Mouse (Mus musculus): ENCODE results near the gene Cntfr.

The Cntfr gene

DNA sequence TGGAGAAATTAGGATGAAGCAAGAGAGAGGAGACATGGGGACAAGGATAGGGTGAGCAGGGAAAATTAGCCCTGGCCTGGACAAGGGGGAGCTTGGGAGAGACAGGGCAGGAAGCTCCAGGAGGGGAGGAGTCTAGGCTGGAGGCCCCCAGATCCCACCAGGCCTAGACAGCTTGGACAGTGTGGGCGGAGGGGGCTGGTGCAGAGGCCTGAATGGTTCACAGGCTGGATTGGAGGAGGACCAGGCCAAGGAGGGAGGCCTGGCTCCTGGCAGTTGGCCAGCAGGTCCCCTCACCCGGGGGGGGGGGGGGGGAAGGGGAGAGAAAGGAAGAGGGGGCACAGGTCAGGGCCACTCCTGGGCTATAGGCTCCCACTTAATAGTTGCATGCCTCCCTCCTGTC lies 17.6 kb downstream of the Cntfr start:
- no peak for DNase-seq (ENCODE audit: low spot score)

GRCm38 (mm10) chr4:41678863-41679262 lies 18.0 kb downstream of the Cntfr start:
- no peak for DNase-seq (ENCODE audit: low spot score)

- DNase-seq (ENCODE audit: low spot score): no peak
These were observed 19.8 kb downstream of the Cntfr start for GRCm38 (mm10) chr4:41677006-41677629.

GRCm38 (mm10) chr4:41676248-41677005 lies 20.5 kb downstream of the Cntfr start:
- DNase-seq (ENCODE audit: low spot score): no peak

GRCm38 (mm10) chr4:41673186-41673585 lies 23.7 kb downstream of the Cntfr start:
- no peak for DNase-seq (ENCODE audit: low spot score)

DNA sequence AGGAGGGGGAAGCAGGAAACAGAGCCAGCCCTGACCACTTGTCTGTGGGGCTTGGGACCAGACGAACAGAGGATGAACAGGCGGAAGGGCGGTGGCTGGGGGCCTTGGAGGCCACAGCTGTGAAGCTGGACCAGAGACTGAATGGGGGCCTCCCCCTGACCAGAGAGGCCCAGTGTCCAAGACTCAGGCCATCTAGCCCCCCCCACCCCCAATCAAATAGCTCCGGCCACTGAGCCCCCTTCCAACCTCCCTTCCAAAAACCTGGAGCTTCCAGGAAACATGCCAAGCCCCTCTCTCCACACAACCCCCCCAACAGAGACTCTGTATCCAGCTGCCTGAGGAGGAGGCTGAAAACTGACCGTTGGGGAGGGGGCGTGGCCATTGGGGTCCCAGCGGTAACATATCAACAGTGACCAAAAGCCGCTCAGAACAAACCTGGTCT lies 24.3 kb downstream of the Cntfr start:
- DNase-seq (ENCODE audit: low spot score): no peak

GRCm38 (mm10) chr4:41671963-41672480 lies 24.9 kb downstream of the Cntfr start:
- no peak for DNase-seq (ENCODE audit: low spot score)

- no peak for DNase-seq (ENCODE audit: low spot score)
These were observed 25.4 kb downstream of the Cntfr start for GRCm38 (mm10) chr4:41671500-41671899.

- no peak for DNase-seq (ENCODE audit: low spot score)
These were observed 26.1 kb downstream of the Cntfr start for GRCm38 (mm10) chr4:41670836-41671235.

DNA sequence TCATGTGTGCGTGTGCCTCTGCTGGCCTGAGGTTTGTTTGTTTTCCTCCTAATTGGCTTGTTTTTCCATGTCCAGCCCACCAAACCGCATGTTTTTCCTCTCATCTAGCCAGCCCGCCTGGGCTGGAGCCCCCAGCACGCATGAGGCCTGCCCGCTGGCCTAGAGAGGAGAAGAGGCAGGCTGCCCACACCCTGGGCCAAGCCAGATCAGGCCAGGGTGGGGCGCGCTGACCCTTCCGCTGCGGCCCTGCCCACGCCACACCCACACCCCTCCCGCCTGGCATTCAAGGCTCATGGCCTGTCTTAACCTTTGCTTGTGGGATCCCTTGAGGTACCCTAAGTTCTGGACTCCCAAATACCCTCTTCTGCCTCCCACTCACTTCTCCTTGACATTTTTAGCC lies 30.2 kb downstream of the Cntfr start:
- no peak for DNase-seq (ENCODE audit: low spot score)

DNA sequence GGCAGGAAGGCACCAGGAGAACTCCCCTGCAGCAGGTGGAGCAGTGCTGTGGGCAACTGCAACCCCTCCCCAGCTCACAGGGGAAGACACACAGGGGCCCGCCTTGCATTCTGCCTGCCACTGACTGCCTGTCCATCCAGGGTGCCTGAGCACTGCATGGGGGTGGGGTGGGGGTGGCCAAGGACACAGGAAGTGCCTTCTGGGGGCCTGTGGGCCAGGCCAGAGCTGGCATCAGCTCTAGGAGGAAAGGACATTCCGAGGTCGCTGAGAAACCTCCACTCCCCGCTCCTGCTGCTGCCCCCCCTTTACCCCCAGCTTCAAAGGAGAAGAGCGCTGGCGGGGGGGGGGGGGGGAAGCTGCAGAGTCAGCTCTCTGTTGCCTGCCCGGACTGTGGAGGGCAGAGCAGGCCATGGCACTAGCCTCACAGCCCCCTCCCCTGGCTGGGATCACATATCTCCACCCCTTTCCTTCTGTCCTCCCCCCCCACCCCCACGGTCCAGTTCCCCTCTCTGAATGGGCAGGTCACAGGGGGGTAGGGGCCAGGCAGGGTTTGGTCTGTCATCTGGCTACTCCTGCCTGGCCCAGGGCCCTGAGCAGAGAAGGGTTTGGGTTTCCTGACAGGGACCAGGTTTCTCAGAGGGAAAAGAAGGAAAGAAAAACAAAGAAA lies 31.7 kb downstream of the Cntfr start:
- DNase-seq (ENCODE audit: low spot score): no peak

GRCm38 (mm10) chr4:41664533-41664932 lies 32.4 kb downstream of the Cntfr start:
- DNase-seq (ENCODE audit: low spot score): no peak

DNA sequence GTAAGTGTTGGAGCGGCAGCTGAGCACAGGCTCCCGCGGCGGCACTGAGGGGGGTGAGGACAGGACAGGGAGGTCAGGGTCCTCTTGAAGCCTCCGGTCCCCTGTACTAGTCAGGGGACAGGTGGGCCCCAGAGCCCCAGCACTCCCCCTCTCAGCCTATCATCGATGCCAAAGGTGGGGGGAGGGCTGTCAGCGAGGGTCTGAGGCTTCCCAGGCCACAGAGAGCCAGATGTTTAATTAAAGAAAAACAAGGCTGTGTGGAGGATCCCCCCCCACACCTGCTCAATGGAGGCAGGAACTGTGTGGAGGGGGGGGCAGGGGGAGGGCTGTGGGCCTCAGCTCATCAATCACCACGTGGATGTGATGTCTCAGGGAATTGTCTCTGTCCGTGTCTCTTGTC lies 33.3 kb downstream of the Cntfr start:
- DNase-seq (ENCODE audit: low spot score): no peak

- DNase-seq (ENCODE audit: low spot score): no peak
These were observed 34.2 kb downstream of the Cntfr start for GRCm38 (mm10) chr4:41662723-41663122.

DNA sequence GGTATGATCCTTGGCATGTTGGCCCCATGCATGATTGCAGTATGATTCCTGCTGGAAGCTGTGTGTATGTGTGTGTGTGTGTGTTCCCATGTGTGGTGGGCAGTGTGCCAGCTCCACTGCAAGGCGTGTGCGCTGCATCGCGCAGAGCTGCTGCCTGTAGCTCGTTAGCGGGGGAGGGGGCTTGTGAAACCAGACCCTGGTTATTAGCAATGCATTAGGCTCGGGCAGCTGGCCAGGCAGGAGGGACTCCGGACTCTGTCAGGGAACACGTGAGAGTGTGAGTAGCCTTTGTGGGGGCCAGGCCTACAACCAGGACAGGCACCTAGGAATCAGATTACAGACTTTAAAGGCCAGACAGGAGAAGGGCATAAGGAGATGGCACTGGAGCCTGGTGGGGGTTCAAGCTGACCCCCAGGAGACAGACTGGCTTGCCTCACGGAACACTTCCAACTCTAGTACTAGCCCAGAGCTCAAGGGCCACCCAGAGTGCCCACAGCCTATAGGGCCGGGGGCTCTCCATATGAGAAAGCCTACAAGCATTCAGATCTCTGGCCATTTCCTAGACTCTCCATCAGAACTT lies 35.9 kb downstream of the Cntfr start:
- no peak for DNase-seq (ENCODE audit: low spot score)

- DNase-seq (ENCODE audit: low spot score): no peak
These were observed 37.3 kb downstream of the Cntfr start for GRCm38 (mm10) chr4:41659556-41659955.

DNA sequence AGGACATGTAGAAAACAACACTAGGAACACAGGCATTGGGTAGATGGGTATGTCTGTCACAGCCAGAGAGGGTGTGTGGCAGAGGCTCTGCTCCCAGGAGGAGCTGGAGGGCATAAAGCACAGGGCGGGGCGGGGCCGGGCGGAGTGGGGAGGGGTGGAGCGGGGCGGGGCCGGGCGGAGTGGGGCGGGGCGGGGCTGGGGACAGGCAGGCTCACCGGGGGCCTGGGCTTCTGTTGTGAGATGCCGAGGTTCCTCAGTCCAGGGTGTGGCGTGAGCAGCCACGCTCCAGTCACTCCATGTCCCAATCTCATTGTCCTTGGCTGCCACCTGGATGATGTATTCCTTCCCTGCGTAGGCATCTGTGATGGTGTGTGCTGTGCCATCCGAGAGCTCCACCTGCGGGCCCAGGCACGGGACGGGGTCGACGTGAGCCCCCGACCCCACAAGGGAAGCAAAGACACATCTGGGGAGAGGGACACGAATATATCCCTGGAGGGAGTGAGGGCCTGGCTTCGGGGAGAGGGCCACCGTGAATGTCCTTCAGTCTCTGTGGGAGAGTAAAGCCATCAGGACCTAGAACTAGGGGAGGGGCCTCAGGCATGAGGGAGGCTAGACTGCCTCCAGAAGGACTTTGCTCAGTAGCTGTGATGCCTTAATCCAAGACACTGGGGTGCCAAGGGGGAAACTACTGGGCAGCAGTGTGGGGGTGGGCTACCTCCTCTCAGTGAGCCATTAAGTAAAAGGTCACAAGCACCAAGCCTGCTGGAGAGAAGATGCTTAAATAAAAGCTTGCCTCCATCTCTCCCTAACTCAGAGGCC lies 38.1 kb downstream of the Cntfr start:
- no peak for DNase-seq (ENCODE audit: low spot score)

DNA sequence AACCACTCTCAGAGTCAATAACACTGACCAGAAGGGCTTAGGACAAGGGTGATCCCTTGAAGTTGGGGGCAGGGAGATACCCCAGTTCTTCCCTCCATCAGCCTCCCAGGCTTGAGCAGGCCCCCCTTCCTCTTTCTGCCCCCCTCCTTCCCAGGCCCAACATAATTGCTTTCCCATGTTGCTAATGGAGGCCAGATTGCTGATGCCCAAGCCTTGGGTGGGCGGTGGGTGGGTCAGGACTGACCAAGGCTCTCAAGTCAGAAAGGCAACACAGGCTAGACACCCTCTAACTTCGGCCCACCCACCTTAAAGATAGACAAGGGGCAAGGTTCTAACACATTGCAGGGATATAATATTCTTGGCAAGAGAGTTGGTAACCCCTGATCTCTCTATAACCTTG lies 41.4 kb downstream of the Cntfr start:
- no peak for DNase-seq (ENCODE audit: low spot score)

GRCm38 (mm10) chr4:41654217-41654616 lies 42.7 kb downstream of the Cntfr start:
- no peak for DNase-seq (ENCODE audit: low spot score)

DNA sequence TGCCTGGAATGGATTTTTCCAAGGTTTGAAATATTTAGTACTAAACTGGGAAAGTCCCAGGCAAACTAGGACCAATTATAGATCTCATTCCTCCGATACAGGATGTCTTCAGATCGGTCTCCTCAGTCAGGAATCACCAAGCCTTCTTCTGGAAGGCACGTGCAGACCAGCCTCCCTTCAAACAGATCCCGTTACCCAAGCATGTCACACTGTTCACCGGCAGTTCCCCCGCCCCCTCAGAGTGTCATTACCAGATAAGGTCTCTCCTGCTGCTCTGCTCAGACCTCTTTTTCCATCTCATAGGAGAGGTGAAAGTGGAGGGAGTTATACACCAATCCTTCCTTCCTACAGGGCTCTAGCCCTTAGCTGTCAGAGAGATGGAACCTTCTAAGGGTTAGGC lies 43.2 kb downstream of the Cntfr start:
- DNase-seq (ENCODE audit: low spot score): no peak

DNA sequence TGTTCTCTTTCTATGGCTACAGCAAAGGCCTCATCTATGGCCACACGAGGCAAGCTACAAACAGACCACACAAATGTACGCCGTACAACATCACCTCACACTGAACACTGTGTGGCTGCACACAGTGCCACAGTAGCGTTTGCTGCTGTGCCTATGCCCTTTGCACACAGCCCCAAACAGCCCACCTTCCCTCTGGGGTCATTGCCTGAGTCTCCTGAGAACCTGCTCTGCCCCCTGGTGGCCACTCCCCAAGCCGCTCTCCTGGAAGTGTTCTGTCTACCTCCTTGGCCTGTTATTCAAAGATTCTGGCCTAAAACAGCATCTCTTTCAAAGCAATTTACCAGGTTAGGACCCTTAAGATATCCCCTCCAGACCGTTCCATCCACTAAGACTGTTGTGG lies 43.6 kb downstream of the Cntfr start:
- DNase-seq (ENCODE audit: low spot score): peak; percentile 37

- DNase-seq (ENCODE audit: low spot score): peak; percentile 38
These were observed 48.3 kb downstream of the Cntfr start for GRCm38 (mm10) chr4:41648627-41649026.

Data from c-Kit-positive CD71-positive TER-119-positive erythroid progenitor cells, embryonic 14.5 days (primary cell).